Mouse (Mus musculus): Measurements from ENCODE around the gene Cfap45. TPM values are rescaled to one million over a fixed set of nuclear protein-coding genes. Genes with fewer than 3 reads are reported as not detected.

Cfap45 gene
- polyA plus RNA-seq, 1 experiment = not detected

- peaks cover 30% of the 10 kb centered on the region for H3K36me3 ChIP-seq (ENCODE audit: control insufficient read depth, insufficient read depth)
- TF ChIP-seq POLR2AphosphoS2 (IDR thresholded peaks at IDR 0.05; ENCODE audit: insufficient read length, low read depth) = peak; percentile 30
- TF ChIP-seq SRF (IDR thresholded peaks at IDR 0.05; ENCODE audit: control insufficient read depth, insufficient read length, low read depth) = no peak
- no peak overlapping the region for H3K4me3 ChIP-seq
- H3K27me3 ChIP-seq (ENCODE audit: control insufficient read depth, insufficient read depth, insufficient read length) = no peaks in the 10 kb centered on the region
- H3K79me2 ChIP-seq (ENCODE audit: control insufficient read depth, insufficient read depth) = peaks cover 20% of the 10 kb centered on the region
- no peak overlapping the region for H3K4me2 ChIP-seq (ENCODE audit: low read depth)
- no peak overlapping the region for H3ac ChIP-seq (ENCODE audit: control insufficient read depth, insufficient read length)
These were observed 12.9 kb upstream of the Cfap45 start for GRCm38 (mm10) chr1:172507701-172508100.

GRCm38 (mm10) chr1:172508172-172508571 is 12.4 kb upstream of the Cfap45 start:
- Histone ChIP-seq H3K79me2 (ENCODE audit: control insufficient read depth, insufficient read depth) (peaks cover 16% of the 10 kb centered on the region), H3K4me2 (ENCODE audit: low read depth) (no peak overlapping the region), H3ac (ENCODE audit: control insufficient read depth, insufficient read length) (no peak overlapping the region), H3K27me3 (ENCODE audit: control insufficient read depth, insufficient read depth, insufficient read length) (no peaks in the 10 kb centered on the region), H3K36me3 (ENCODE audit: control insufficient read depth, insufficient read depth) (peaks cover 30% of the 10 kb centered on the region), H3K4me3 (no peak overlapping the region)
- no peak for TF ChIP-seq MAX (IDR thresholded peaks at IDR 0.05; ENCODE audit: low read depth)
- TF ChIP-seq REST (IDR thresholded peaks at IDR 0.05; ENCODE audit: insufficient read depth, insufficient read length) = no peak
- no peak for TF ChIP-seq TCF3 (IDR thresholded peaks at IDR 0.05; ENCODE audit: insufficient read length, low read depth)
- TF ChIP-seq POLR2A (IDR thresholded peaks at IDR 0.05; ENCODE audit: insufficient read length, low read depth) = no peak
- TF ChIP-seq USF1 (IDR thresholded peaks at IDR 0.05; ENCODE audit: low read depth) = no peak
- TF ChIP-seq POLR2AphosphoS2 (IDR thresholded peaks at IDR 0.05; ENCODE audit: insufficient read length, low read depth) = no peak
- TF ChIP-seq CEBPB (IDR thresholded peaks at IDR 0.05; ENCODE audit: insufficient read depth, poor library complexity, severe bottlenecking) = no peak
- TF ChIP-seq SRF (IDR thresholded peaks at IDR 0.05; ENCODE audit: control insufficient read depth, insufficient read length, low read depth) = no peak
- no peak for TF ChIP-seq MYOG (IDR thresholded peaks at IDR 0.05; ENCODE audit: control insufficient read depth in 1 of 3, insufficient read depth in 1 of 3, insufficient read length in 2 of 3, low read depth in 2 of 3)
- no peak for TF ChIP-seq TCF12 (IDR thresholded peaks at IDR 0.05; ENCODE audit: insufficient read depth, poor library complexity, severe bottlenecking)
- TF ChIP-seq MYOD1 (IDR thresholded peaks at IDR 0.05; ENCODE audit: control insufficient read depth in 1 of 3, insufficient read length in 2 of 3, low read depth in 2 of 3) = no peak
- no peak for TF ChIP-seq E2F4 (IDR thresholded peaks at IDR 0.05; ENCODE audit: insufficient read depth)

- no peak for TF ChIP-seq CEBPB (IDR thresholded peaks at IDR 0.05; ENCODE audit: insufficient read depth, poor library complexity, severe bottlenecking)
- peak; percentile 71 for TF ChIP-seq POLR2AphosphoS2 (IDR thresholded peaks at IDR 0.05; ENCODE audit: insufficient read length, low read depth)
- H3K79me2 ChIP-seq (ENCODE audit: control insufficient read depth, insufficient read depth) = peaks cover 11% of the 10 kb centered on the region
- H3K4me3 ChIP-seq = no peak overlapping the region
- no peak overlapping the region for H3K4me2 ChIP-seq (ENCODE audit: low read depth)
- H3K36me3 ChIP-seq (ENCODE audit: control insufficient read depth, insufficient read depth) = peaks cover 30% of the 10 kb centered on the region
- no peaks in the 10 kb centered on the region for H3K27me3 ChIP-seq (ENCODE audit: control insufficient read depth, insufficient read depth, insufficient read length)
- no peak overlapping the region for H3ac ChIP-seq (ENCODE audit: control insufficient read depth, insufficient read length)
These were observed 11.4 kb upstream of the Cfap45 start for GRCm38 (mm10) chr1:172509235-172509634.

GRCm38 (mm10) chr1:172509983-172510382 is 10.6 kb upstream of the Cfap45 start:
- Histone ChIP-seq H3K36me3 (ENCODE audit: control insufficient read depth, insufficient read depth) (peaks cover 30% of the 10 kb centered on the region), H3K27me3 (ENCODE audit: control insufficient read depth, insufficient read depth, insufficient read length) (no peaks in the 10 kb centered on the region), H3K4me3 (no peak overlapping the region), H3ac (ENCODE audit: control insufficient read depth, insufficient read length) (no peak overlapping the region), H3K79me2 (ENCODE audit: control insufficient read depth, insufficient read depth) (peaks cover 3% of the 10 kb centered on the region), H3K4me2 (ENCODE audit: low read depth) (no peak overlapping the region)
- no peak for TF ChIP-seq E2F4 (IDR thresholded peaks at IDR 0.05; ENCODE audit: insufficient read depth)
- TF ChIP-seq SRF (IDR thresholded peaks at IDR 0.05; ENCODE audit: control insufficient read depth, insufficient read length, low read depth) = no peak
- TF ChIP-seq REST (IDR thresholded peaks at IDR 0.05; ENCODE audit: insufficient read depth, insufficient read length) = no peak
- no peak for TF ChIP-seq MYOD1 (IDR thresholded peaks at IDR 0.05; ENCODE audit: control insufficient read depth in 1 of 3, insufficient read length in 2 of 3, low read depth in 2 of 3)
- TF ChIP-seq USF1 (IDR thresholded peaks at IDR 0.05; ENCODE audit: low read depth) = no peak
- no peak for TF ChIP-seq TCF12 (IDR thresholded peaks at IDR 0.05; ENCODE audit: insufficient read depth, poor library complexity, severe bottlenecking)
- TF ChIP-seq POLR2A (IDR thresholded peaks at IDR 0.05; ENCODE audit: insufficient read length, low read depth) = no peak
- TF ChIP-seq CEBPB (IDR thresholded peaks at IDR 0.05; ENCODE audit: insufficient read depth, poor library complexity, severe bottlenecking) = no peak
- TF ChIP-seq TCF3 (IDR thresholded peaks at IDR 0.05; ENCODE audit: insufficient read length, low read depth) = no peak
- TF ChIP-seq POLR2AphosphoS2 (IDR thresholded peaks at IDR 0.05; ENCODE audit: insufficient read length, low read depth) = no peak
- TF ChIP-seq MYOG (IDR thresholded peaks at IDR 0.05; ENCODE audit: control insufficient read depth in 1 of 3, insufficient read depth in 1 of 3, insufficient read length in 2 of 3, low read depth in 2 of 3) = no peak
- TF ChIP-seq MAX (IDR thresholded peaks at IDR 0.05; ENCODE audit: low read depth) = no peak

GRCm38 (mm10) chr1:172510421-172510972 is 10.1 kb upstream of the Cfap45 start:
- Histone ChIP-seq H3K79me2 (ENCODE audit: control insufficient read depth, insufficient read depth) (no peaks in the 10 kb centered on the region), H3K4me3 (no peak overlapping the region), H3K27me3 (ENCODE audit: control insufficient read depth, insufficient read depth, insufficient read length) (no peaks in the 10 kb centered on the region), H3K36me3 (ENCODE audit: control insufficient read depth, insufficient read depth) (peaks cover 25% of the 10 kb centered on the region), H3K4me2 (ENCODE audit: low read depth) (no peak overlapping the region), H3ac (ENCODE audit: control insufficient read depth, insufficient read length) (no peak overlapping the region)
- TF ChIP-seq POLR2AphosphoS2 (IDR thresholded peaks at IDR 0.05; ENCODE audit: insufficient read length, low read depth) (peak; percentile 13), MYOG (IDR thresholded peaks at IDR 0.05; ENCODE audit: control insufficient read depth in 1 of 3, insufficient read depth in 1 of 3, insufficient read length in 2 of 3, low read depth in 2 of 3) (no peak), USF1 (IDR thresholded peaks at IDR 0.05; ENCODE audit: low read depth) (no peak)

Data from myocyte (in vitro differentiated cells).